Mouse (Mus musculus): ENCODE data around the gene Bpifa1.

GRCm38 (mm10) chr2:154193994-154194504, 51.4 kb downstream of the Bpifa1 start:
- TF ChIP-seq POLR2A (IDR thresholded peaks at IDR 0.05; ENCODE audit: extremely low read depth, insufficient read depth, low read length) (no peak), CTCF (IDR thresholded peaks at IDR 0.05; ENCODE audit: extremely low read depth, insufficient read depth, low read length) (no peak)

All from cortical plate, adult 2 months (tissue).